Mouse (Mus musculus): ENCODE measurements around the gene Agrp. TPM values are rescaled to one million over a fixed set of nuclear protein-coding genes. Genes with fewer than 3 reads are reported as not detected.

Agrp gene
- polyA plus RNA-seq, 2 experiments = 1.0 to 2.5 TPM

- peaks cover 17% of the 10 kb centered on the region for H3K36me3 ChIP-seq (ENCODE audit: control insufficient read depth, insufficient read depth, low read length)
- H3K4me3 ChIP-seq (replicated peaks; ENCODE audit: low read length) = no peak overlapping the region
- no peak for TF ChIP-seq POLR2A (IDR thresholded peaks at IDR 0.05; ENCODE audit: borderline replicate concordance, extremely low read depth, insufficient read depth, insufficient read length)
- DNase-seq (ENCODE audit: low spot score) (no peak), ATAC-seq (ENCODE audit: low FRiP score, low read depth) (no peak)
- peaks cover 17% of the 10 kb centered on the region for H3K4me1 ChIP-seq (ENCODE audit: control insufficient read depth, insufficient read depth, low read length)
- H3K9me3 ChIP-seq (ENCODE audit: control insufficient read depth, low read length) = no peaks in the 10 kb centered on the region
- no peaks in the 10 kb centered on the region for H3K27me3 ChIP-seq (ENCODE audit: control insufficient read depth, insufficient read depth, low read length)
- no peak overlapping the region for H3K4me2 ChIP-seq (replicated peaks; ENCODE audit: low read depth, low read length, severe bottlenecking)
- H3K9ac ChIP-seq (ENCODE audit: low read depth, low read length, severe bottlenecking) = no peak overlapping the region
- no peak overlapping the region for H3K27ac ChIP-seq (replicated peaks; ENCODE audit: low read depth, low read length)
- WGBS = 53% methylated on average over 1 of the region's 1 CpGs
These were observed 93.5 kb downstream of the Agrp start for GRCm38 (mm10) chr8:105543703-105544102.

- DNase-seq (ENCODE audit: low spot score) = no peak
- H3K27me3 ChIP-seq (ENCODE audit: control insufficient read depth, insufficient read depth, low read length) = no peaks in the 10 kb centered on the region
- TF ChIP-seq POLR2A (IDR thresholded peaks at IDR 0.05; ENCODE audit: borderline replicate concordance, extremely low read depth, insufficient read depth, insufficient read length) = no peak
- no peak overlapping the region for H3K4me3 ChIP-seq (replicated peaks; ENCODE audit: low read length)
- H3K27ac ChIP-seq (replicated peaks; ENCODE audit: low read depth, low read length) = no peak overlapping the region
- no peak overlapping the region for H3K9ac ChIP-seq (ENCODE audit: low read depth, low read length, severe bottlenecking)
- WGBS = 95% methylated on average over 2 of the region's 2 CpGs
- ATAC-seq (ENCODE audit: low FRiP score, low read depth) = no peak
- H3K9me3 ChIP-seq (ENCODE audit: control insufficient read depth, low read length) = no peaks in the 10 kb centered on the region
- peaks cover 17% of the 10 kb centered on the region for H3K4me1 ChIP-seq (ENCODE audit: control insufficient read depth, insufficient read depth, low read length)
- H3K36me3 ChIP-seq (ENCODE audit: control insufficient read depth, insufficient read depth, low read length) = peaks cover 25% of the 10 kb centered on the region
- no peak overlapping the region for H3K4me2 ChIP-seq (replicated peaks; ENCODE audit: low read depth, low read length, severe bottlenecking)
These were observed 94.4 kb downstream of the Agrp start for GRCm38 (mm10) chr8:105542808-105543207.

GRCm38 (mm10) chr8:105542032-105542656, 95.0 kb downstream of the Agrp start:
- Histone ChIP-seq H3K9me3 (ENCODE audit: control insufficient read depth, low read length) (no peaks in the 10 kb centered on the region), H3K36me3 (ENCODE audit: control insufficient read depth, insufficient read depth, low read length) (peaks cover 31% of the 10 kb centered on the region), H3K4me3 (replicated peaks; ENCODE audit: low read length) (no peak overlapping the region), H3K4me2 (replicated peaks; ENCODE audit: low read depth, low read length, severe bottlenecking) (no peak overlapping the region), H3K9ac (ENCODE audit: low read depth, low read length, severe bottlenecking) (no peak overlapping the region), H3K4me1 (ENCODE audit: control insufficient read depth, insufficient read depth, low read length) (peaks cover 17% of the 10 kb centered on the region), H3K27me3 (ENCODE audit: control insufficient read depth, insufficient read depth, low read length) (no peaks in the 10 kb centered on the region), H3K27ac (replicated peaks; ENCODE audit: low read depth, low read length) (no peak overlapping the region)
- DNase-seq (ENCODE audit: low spot score) (no peak), ATAC-seq (ENCODE audit: low FRiP score, low read depth) (no peak)
- 89% methylated on average over 3 of the region's 3 CpGs for whole genome bisulfite sequencing
- no peak for TF ChIP-seq POLR2A (IDR thresholded peaks at IDR 0.05; ENCODE audit: borderline replicate concordance, extremely low read depth, insufficient read depth, insufficient read length)

- H3K9me3 ChIP-seq (ENCODE audit: control insufficient read depth, low read length) = no peaks in the 10 kb centered on the region
- WGBS = 84% methylated on average over 4 of the region's 4 CpGs
- no peak for ATAC-seq (ENCODE audit: low FRiP score, low read depth)
These were observed 98.3 kb downstream of the Agrp start for GRCm38 (mm10) chr8:105538940-105539339.

GRCm38 (mm10) chr8:105537011-105537677, 100.0 kb downstream of the Agrp start:
- ATAC-seq (ENCODE audit: low FRiP score, low read depth) (no peak), DNase-seq (ENCODE audit: low spot score) (no peak)
- Histone ChIP-seq H3K9me3 (ENCODE audit: control insufficient read depth, low read length) (no peaks in the 10 kb centered on the region), H3K4me1 (ENCODE audit: control insufficient read depth, insufficient read depth, low read length) (peaks cover 5% of the 10 kb centered on the region; the same call in 1 of the 2 replicates), H3K36me3 (ENCODE audit: control insufficient read depth, insufficient read depth, low read length) (peaks cover 44% of the 10 kb centered on the region), H3K9ac (ENCODE audit: low read depth, low read length, severe bottlenecking) (no peak overlapping the region), H3K27ac (replicated peaks; ENCODE audit: low read depth, low read length) (no peak overlapping the region), H3K27me3 (ENCODE audit: control insufficient read depth, insufficient read depth, low read length) (no peaks in the 10 kb centered on the region), H3K4me3 (replicated peaks; ENCODE audit: low read length) (no peak overlapping the region), H3K4me2 (replicated peaks; ENCODE audit: low read depth, low read length, severe bottlenecking) (no peak overlapping the region)
- TF ChIP-seq POLR2A (IDR thresholded peaks at IDR 0.05; ENCODE audit: borderline replicate concordance, extremely low read depth, insufficient read depth, insufficient read length) = no peak
- WGBS = 82% methylated on average over 6 of the region's 6 CpGs

More at GRCm38 (mm10) chr8:105538940-105539339, 98.3 kb downstream of the Agrp start:
- Histone ChIP-seq H3K27ac (replicated peaks; ENCODE audit: low read depth, low read length) (no peak overlapping the region), H3K4me2 (replicated peaks; ENCODE audit: low read depth, low read length, severe bottlenecking) (no peak overlapping the region), H3K4me1 (ENCODE audit: control insufficient read depth, insufficient read depth, low read length) (no peaks in the 10 kb centered on the region), H3K27me3 (ENCODE audit: control insufficient read depth, insufficient read depth, low read length) (no peaks in the 10 kb centered on the region), H3K9ac (ENCODE audit: low read depth, low read length, severe bottlenecking) (no peak overlapping the region), H3K4me3 (replicated peaks; ENCODE audit: low read length) (no peak overlapping the region), H3K36me3 (ENCODE audit: control insufficient read depth, insufficient read depth, low read length) (peaks cover 44% of the 10 kb centered on the region)
- DNase-seq (ENCODE audit: low spot score) = no peak
- no peak for TF ChIP-seq POLR2A (IDR thresholded peaks at IDR 0.05; ENCODE audit: borderline replicate concordance, extremely low read depth, insufficient read depth, insufficient read length)

Data from limb, embryonic 14.5 days (tissue).